Mouse (Mus musculus) ovary, postnatal 10 days (tissue): ENCODE results near the gene Uba52.

Experiments used
- DNase-seq: peaks from one replicate; pipeline ENCODE4 v3.0.0; 2022; ENCODE audit warnings: low spot score

Gene Uba52

GRCm38 (mm10) chr8:70510228-70510915 lies at the start of gene Uba52:
Uba52 (minus strand) TSS chr8:70510801.
- DNase-seq = peak; percentile 93

- no peak for DNase-seq
Measured at GRCm38 (mm10) chr8:70560096-70560495, 49.5 kb upstream of the Uba52 start.

- DNase-seq = no peak
Measured at GRCm38 (mm10) chr8:70558983-70559382, 48.4 kb upstream of the Uba52 start.

GRCm38 (mm10) chr8:70558334-70558733 lies 47.7 kb upstream of the Uba52 start:
- no peak for DNase-seq

- no peak for DNase-seq
Measured at GRCm38 (mm10) chr8:70555079-70555747, 44.6 kb upstream of the Uba52 start.

- DNase-seq = no peak
Measured at GRCm38 (mm10) chr8:70553740-70554139, 43.1 kb upstream of the Uba52 start.

GRCm38 (mm10) chr8:70552836-70553235 lies 42.2 kb upstream of the Uba52 start:
- DNase-seq = no peak

- DNase-seq = no peak
Measured at GRCm38 (mm10) chr8:70551558-70552161, 41.1 kb upstream of the Uba52 start.

GRCm38 (mm10) chr8:70549412-70550184 lies 39.0 kb upstream of the Uba52 start:
- DNase-seq = no peak

- DNase-seq = no peak
Measured at GRCm38 (mm10) chr8:70547762-70548161, 37.2 kb upstream of the Uba52 start.

GRCm38 (mm10) chr8:70546412-70546811 lies 35.8 kb upstream of the Uba52 start:
- no peak for DNase-seq

GRCm38 (mm10) chr8:70544200-70544687 lies 33.6 kb upstream of the Uba52 start:
- no peak for DNase-seq

- DNase-seq = no peak
Measured at GRCm38 (mm10) chr8:70541081-70541480, 30.5 kb upstream of the Uba52 start.

- DNase-seq = no peak
Measured at GRCm38 (mm10) chr8:70540507-70541071, 30.0 kb upstream of the Uba52 start.

GRCm38 (mm10) chr8:70540013-70540506 lies 29.5 kb upstream of the Uba52 start:
- DNase-seq = no peak

- DNase-seq = peak; percentile 99
Measured at GRCm38 (mm10) chr8:70539077-70539813, 28.6 kb upstream of the Uba52 start, which contains the start of gene Ell. Ell (plus strand) TSS chr8:70539457.

GRCm38 (mm10) chr8:70538633-70539076 lies 28.1 kb upstream of the Uba52 start:
- DNase-seq = peak; percentile 93

- peak; percentile 27 for DNase-seq
Measured at GRCm38 (mm10) chr8:70538024-70538579, 27.5 kb upstream of the Uba52 start.

GRCm38 (mm10) chr8:70535701-70536100 lies 25.1 kb upstream of the Uba52 start:
- no peak for DNase-seq

GRCm38 (mm10) chr8:70535221-70535620 lies 24.6 kb upstream of the Uba52 start:
- no peak for DNase-seq

- no peak for DNase-seq
Measured at GRCm38 (mm10) chr8:70534281-70534680, 23.7 kb upstream of the Uba52 start.
